Mouse (Mus musculus) spleen, adult 18-20 months (tissue): ENCODE results near the gene Sh3d19.

Experiments
- DNase-seq, 2 experiments: peaks; one replicate each; pipeline ENCODE4 v3.0.0; 2022; ENCODE audit warnings: mixed read lengths in 2 of 2

Sh3d19 gene

DNA sequence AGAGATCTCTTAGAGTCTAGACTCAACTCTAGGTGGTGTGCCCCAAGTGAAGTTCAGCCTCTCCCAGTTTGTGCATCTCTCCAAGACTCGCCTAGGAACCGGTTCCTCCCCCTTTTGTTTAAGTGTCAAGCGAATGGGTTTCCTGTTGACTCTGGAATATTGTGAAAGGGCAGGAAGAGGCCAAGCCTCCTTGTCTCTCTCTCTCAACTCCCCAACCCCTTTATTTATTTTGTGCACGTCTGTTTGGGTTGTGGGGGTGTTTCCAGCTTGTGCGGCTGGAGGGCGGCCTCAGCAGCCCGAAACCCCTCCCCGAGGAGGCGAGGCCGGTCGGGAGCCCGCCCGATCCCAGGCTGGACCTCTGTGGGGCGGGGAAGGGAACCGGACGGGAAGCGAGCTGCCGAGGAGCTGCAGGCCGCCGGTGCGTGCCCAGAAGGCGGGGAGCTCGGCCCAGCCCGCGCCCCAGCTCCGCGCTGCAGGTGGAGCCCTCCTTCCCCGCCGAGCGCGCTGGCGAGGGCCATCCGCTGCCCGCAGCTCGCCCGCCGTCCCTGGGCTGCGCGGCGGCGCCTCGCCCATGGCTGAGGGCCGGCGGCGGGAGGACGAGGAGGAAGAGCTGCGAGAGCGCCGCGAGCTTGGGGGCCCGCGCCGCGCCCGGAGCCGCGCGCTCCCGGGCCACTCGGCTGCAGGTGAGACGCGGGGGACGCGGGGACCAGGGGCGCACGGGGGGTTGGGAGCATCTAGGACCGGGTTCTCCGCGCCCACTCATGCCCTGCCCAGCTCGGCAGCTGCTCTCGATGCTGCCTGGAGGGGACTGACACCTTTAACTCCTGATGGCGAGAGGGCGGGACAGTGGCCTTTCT lies at the start of gene Sh3d19:
Gene Sh3d19, plus strand, starts transcription at position 368 of the 857 bp plus-strand sequence.
- peak; percentile 14 for DNase-seq

GRCm38 (mm10) chr3:85922331-85922730 lies 48.6 kb upstream of the Sh3d19 start:
- no peak for DNase-seq

DNA sequence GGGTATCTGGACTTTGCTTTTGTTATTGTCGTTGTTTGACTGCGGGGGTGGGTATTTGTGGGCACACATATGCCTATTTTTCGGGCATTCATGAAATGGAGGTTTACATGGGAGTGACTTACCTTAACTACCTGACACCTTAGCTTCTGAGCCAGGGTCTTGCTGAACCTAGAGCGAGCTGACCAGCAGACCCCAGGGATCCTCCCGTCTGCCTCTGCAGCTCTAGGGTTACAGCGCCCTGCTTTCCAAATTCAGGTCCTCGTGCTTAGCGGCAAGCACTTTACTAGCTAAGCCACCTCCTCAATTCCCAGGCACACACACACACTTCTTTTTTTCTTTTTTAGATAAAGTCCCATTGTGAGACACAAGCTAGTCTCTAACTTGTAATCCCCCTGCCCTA lies 47.6 kb upstream of the Sh3d19 start:
- DNase-seq: no peak

- DNase-seq: peak; percentile 14 to 66
Observed at GRCm38 (mm10) chr3:85923954-85924945, 46.7 kb upstream of the Sh3d19 start.

DNA sequence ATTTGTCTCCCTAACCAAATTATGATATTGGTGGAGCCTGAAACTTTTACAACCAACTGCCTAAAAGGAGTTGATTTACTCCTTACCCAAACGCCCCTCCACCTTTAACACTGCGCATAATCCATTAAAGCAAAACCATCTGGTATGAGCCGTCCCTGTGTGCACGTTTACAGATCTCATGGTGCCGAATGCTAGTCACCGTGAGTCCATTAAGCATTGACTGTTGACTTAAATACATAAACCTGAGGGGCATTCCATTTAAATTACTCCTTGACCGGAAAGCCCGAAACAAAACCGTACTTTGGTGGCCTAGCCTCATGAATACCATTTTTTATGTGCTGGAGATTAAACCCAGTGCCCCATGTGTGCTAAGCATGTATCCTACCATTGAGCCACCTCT lies 43.6 kb upstream of the Sh3d19 start:
- no peak for DNase-seq

- no peak for DNase-seq
Observed at GRCm38 (mm10) chr3:85928140-85928611, 42.7 kb upstream of the Sh3d19 start.

DNA sequence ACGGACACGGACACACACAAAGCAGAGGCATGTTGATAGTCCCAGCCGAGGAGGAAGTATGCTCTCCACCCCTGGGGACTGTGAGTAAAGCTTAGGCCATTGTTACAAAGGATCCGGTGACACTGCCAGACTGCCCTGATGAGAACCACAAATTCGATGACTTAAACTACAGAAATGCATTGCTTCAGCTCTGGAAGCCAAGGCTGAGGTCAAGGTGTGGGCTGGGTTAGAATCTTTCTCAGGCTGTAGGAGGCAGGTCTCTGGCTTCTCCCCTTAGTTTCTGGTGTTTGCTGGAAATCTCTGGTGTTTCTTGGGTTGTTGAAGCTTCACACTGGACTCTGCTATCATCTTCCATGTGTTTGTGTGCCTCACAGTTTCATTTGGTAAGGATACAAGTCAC lies 41.2 kb upstream of the Sh3d19 start:
- DNase-seq: no peak

DNA sequence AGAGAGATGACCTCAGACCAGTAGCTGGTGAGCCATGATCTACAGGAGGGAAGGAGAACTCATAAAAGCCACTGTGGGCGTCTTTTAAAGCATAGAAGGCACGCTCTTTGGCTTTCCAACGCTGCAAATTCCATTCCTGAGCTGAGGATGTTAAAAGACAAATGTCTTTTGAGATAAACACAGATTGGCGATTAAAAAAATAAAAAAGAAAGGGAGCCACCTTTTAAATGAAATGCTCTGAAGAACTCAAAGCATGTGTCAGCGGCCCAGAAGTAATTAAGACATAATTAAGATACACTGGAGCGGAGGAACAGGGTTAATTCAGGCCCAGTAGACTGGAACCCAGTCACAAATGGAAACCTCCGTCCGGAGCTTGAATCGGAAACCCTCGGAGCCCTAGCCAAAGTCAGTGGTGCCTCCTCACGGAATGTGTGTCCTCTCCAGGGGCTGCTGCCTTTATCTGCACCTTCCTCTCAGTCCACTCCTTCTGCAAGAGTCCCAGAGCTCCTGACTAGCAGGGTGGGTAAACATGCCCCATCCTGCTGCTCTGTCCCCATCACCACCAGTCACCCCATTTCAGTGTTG lies 40.1 kb upstream of the Sh3d19 start:
- DNase-seq: no peak

DNA sequence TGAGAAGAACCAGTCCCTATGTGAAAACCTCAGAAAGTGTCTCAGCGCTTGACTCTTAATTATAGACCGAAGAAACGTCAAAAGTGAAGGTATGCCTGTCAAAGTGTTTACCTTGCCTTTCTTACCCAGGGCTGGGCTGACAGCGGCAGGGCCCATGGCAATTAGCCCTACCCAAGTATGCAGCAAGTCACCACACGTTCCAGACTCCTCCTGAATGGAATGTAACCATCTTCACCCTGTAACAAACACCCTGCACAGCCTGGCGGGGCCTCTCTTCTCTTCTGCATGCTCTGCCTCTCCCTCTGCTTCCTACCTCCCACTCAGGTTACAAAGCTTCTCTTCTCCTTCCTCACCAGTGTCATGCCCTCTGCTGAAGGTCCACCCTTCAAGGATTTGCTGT lies 39.0 kb upstream of the Sh3d19 start:
- DNase-seq: no peak

- no peak for DNase-seq
Observed at GRCm38 (mm10) chr3:85933586-85933985, 37.3 kb upstream of the Sh3d19 start.

- no peak for DNase-seq
Observed at GRCm38 (mm10) chr3:85950914-85951313, 20.0 kb upstream of the Sh3d19 start.

DNA sequence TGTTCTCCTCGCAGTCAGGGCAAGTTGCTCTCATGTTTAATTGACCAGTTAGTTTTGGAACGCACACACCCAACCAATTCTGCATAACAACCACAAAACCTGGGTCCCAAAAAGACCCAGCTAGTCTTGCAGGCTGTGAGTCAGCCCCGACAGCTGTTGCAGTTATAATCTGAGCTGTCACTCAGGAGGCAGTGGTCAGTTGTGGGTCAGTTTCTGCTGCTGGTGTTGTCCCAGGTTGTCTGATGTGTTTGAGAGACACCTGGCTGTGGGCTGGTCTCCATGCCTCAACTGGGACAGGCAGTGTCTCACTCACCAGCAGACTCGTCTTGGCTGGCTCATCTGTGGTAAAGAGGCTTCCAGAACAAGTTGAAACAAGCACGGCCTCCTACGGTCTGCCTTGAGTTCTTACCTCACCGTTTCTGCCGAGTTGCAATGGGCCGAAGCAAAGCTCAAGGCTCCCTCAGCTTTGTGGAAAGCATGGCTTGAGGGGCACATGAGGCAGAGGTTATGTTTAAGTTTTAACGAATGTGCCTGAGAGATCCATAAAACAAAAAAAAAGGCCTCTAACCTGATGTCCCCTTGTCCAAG lies 18.1 kb upstream of the Sh3d19 start:
- DNase-seq: no peak

DNA sequence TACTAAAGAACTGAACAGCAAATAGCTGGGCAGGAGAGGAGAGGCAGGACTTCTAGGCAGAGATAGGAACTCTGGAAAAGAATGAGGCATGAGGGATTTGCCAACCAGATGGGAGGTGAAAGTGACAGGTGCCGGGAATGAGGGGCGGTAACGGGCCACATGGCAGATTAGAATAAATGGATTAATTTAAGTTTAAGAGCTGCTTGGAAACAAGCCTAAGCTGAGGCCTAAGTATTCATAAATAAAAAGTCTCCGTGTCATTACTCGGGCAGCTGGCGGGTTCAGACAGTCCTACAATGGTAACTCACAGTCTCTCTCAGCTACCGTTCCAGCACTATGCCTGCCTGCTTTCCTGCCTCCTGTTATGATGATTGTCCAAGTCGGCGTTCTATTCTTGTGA lies 15.6 kb upstream of the Sh3d19 start:
- DNase-seq: no peak

DNA sequence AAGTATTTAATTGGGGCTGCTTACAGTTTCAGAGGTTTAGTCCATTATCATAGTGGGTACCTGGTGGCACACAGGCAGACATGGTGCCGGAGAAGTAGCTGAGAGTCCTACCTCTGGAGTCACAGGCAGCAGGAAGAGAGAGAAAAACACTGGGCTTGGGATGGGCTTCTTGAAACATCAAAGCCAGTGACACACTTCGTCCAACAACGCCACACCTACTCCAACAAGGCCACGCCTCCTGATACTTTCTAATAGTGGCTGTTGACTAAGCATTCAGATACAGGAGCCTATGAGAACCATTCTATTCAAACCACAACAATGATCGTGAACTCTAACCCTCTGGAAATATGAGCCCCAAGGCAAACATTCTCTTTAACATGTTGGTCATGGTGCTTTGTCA lies 15.2 kb upstream of the Sh3d19 start:
- no peak for DNase-seq

DNA sequence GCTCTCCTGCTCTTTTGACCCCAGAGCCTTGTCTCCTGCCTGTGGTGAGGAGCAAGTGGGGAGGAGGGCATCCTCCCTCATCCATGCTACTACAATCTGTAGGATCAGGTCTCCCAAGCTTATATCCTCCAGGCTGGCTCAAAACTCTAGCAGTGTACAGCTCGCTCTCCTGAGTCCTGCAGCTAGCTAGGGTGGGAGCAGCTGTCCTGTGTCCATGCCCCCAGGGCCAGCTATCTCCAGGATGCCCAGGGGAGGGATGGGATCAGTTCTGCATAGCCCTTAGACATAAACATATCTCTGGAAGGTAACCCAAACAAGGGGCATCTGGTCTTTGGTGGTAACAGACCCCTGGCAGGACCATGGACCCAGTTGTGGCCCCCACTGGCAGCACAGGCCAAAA lies 11.2 kb upstream of the Sh3d19 start:
- DNase-seq: no peak

DNA sequence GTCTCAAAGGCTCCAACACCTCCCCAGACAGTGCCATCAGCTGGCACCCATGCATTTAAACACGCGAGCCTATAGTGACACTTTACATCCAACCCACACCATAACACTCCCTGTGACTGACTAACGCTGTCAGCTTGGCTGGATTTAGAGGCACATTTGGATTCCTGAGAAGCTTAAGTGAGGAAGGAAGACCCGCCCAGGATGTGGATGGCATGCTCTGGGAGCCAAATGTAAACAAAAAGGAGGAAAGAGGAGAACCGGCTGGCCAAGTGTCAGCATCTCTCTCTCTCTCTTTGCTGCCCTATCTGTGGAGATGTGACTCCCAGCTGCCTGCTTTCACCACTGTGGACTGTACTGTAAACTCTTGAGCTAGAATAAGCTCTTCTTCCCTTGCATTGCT lies 9.8 kb upstream of the Sh3d19 start:
- DNase-seq: no peak

- DNase-seq: no peak
Observed at GRCm38 (mm10) chr3:85965479-85965878, 5.4 kb upstream of the Sh3d19 start.

DNA sequence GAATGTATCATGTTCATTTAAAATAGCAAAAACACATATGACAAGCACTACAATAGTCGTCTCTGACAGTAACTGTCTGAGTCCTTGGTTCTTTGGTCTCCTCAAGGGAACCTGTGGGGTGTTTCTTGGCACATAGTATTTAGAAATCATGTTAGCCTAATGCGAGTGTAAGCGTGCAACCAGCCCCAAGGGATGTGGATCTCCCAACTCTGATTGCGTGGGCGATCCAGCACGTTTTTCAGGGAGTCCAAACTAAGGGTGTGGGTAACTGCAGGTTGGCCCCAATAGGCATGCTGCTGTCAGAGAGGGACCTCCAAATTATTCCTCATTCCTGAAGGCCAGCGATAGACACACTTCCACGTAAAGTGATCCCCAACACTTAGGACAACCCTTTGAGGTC lies 1.9 kb upstream of the Sh3d19 start:
- DNase-seq: no peak

DNA sequence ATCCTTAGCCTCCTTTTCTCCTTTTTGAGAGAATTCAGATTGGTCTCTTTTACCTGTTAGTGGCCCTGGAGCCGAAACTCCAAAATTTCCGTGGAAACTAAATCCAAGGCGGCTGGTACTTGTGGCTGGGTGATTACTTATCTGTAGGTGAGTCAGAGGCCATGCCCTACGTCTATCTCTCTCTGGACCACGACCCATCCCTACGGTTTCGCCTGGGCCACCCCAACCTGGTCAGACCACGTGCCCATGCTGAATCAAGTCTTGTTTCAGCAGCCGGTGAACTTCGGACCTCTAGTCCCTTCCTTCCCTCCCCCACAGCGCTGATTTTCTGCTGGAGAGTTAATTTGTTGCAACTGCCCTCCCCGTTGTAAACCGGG lies 678 bp downstream of the Sh3d19 start:
- no peak for DNase-seq

DNA sequence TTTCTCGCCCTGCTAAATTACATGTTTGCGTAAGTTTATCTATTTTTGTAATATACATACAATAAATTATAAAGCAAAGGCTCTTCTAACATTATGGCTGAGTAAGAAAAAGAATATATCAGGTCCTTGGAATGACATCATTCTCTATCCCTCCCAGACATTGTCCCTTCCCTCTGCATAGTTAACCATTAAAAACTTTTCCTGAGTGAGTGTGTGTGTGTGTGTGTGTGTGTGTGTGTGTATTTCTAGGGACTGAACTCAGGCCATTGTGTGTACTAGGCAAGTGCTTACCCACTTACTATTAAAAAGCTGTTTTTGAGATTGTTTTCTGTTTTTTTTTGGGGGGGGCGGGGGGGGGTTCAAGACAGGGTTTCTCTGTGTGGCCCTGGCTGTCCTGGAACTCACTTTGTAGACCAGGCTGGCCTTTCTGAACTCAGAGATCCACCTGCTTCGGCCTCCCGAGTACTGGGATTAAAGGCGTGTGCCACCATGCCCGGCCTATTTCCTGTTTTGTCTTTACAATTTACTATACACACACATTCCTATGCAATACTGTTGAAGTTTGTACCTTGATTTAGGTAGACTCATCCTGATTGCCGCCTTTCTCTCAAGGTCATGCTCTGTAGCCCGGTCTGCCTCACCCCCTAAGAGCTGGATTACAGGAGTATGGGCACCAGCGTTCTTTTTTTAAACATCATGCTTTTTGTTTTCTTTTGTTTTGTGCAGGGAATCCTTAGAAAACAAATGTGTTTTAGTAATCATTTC lies 2.6 kb downstream of the Sh3d19 start:
- no peak for DNase-seq

DNA sequence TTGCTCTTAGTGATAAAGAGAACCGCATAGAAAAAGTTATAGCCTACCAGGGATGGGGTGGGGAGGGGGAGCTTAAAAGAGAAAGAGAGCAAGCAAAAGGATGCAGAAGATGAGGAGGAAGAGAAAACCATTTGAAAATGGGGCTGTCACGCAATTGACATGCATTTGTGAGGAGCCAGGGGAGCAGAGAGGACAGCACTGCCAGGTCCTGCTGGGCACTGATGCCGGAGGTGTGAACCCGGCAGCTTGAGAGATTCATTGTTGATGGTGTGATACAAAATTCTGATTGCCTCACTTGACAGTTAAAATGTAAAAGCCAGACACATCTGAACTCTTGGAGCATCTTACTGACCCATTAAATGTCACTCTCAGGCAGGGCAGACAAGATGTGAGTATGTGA lies 3.5 kb downstream of the Sh3d19 start:
- no peak for DNase-seq

DNA sequence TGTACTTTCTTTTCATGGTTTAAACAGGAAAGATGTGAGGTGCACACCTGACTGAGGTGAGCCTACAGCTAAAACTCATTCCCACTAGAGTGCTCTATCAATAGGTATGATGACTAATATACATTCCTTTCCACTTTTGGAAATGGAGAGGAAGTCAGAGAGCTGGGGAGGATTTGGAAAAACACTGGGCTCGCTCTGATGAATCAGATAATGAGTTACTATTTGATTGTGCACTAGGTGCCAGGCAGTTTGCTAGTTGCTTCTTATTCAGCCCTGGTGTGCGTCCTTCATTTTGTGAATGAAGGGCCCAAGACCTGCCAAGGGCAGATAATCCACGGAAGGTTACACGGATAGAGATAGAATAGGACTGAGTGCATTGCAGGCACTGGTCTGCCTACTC lies 9.1 kb downstream of the Sh3d19 start:
- DNase-seq: no peak
